Mouse (Mus musculus) stomach, embryonic 16.5 days (tissue): Measurements from ENCODE around the gene Pitpnm2. TPM values are rescaled to one million over a fixed set of nuclear protein-coding genes. Genes with fewer than 3 reads are reported as not detected.
A peak's percentile ranks its signal among the peaks of the same experiment; 100 is the strongest.

ENCODE experiments used
- ATAC-seq: fragments of 200-750 bp; cut with Nextera tagmentation; 2 replicates; pipeline ENCODE4 v1.8.0; 2017; ENCODE audit warnings: moderate number of reproducible peaks, moderate TSS enrichment; ENCODE audit not compliant: insufficient read depth, low FRiP score
- H3K27ac ChIP-seq: fragments of 300-500 bp; sonication (generic); 2 replicates; pipeline ENCODE4 v1.5.1; 2014; ENCODE audit warnings: low read length
- H3K27me3 ChIP-seq: fragments of 300-500 bp; sonication (generic); 2 replicates; pipeline ENCODE4 v1.6.1; 2014; ENCODE audit warnings: low read length, control low read depth, mixed read lengths; ENCODE audit not compliant: control insufficient read depth, insufficient read depth
- H3K36me3 ChIP-seq: fragments of 300-500 bp; sonication (generic); 2 replicates; pipeline ENCODE4 v1.6.1; 2014; ENCODE audit warnings: low read length; ENCODE audit not compliant: control insufficient read depth, insufficient read depth
- H3K4me1 ChIP-seq: fragments of 300-500 bp; sonication (generic); 2 replicates; pipeline ENCODE4 v1.6.1; 2014; ENCODE audit warnings: low read length, control low read depth, mixed read lengths; ENCODE audit not compliant: control insufficient read depth, insufficient read depth
- H3K4me2 ChIP-seq: fragments of 300-500 bp; sonication (generic); 2 replicates; pipeline ENCODE4 v1.6.1; 2014; ENCODE audit warnings: low read depth, low read length, mixed read lengths
- H3K4me3 ChIP-seq: fragments of 300-500 bp; sonication (generic); replicated peaks from 2 replicates; pipeline ENCODE4 v1.5.1; 2014; ENCODE audit warnings: mild to moderate bottlenecking, low read length
- H3K9ac ChIP-seq: fragments of 300-500 bp; sonication (generic); 2 replicates; pipeline ENCODE4 v1.6.1; 2014; ENCODE audit warnings: low read length
- H3K9me3 ChIP-seq: fragments of 300-500 bp; sonication (generic); replicated peaks from 2 replicates; pipeline ENCODE4 v1.6.1; 2016; ENCODE audit warnings: low read length, control low read depth; ENCODE audit not compliant: control insufficient read depth
- WGBS: fragments of 180-500 bp; shearing (Covaris S2); extraction: QIAGEN DNeasy Blood & Tissue Kit; methylation state at CpG from one replicate; pipeline ENCODE4 v1.1.7; 2014; 5-methylcytosine and 5-hydroxymethylcytosine counted together
- polyA plus RNA-seq: library from polyadenylated mRNA; unstranded; fragments of >200 nt; fragmentation: Nextera tagmentation; extraction: Ambion mirVana; gene quantifications from 2 replicates; pipeline ENCODE4 v1.2.1, GENCODE M21; 2015

The Pitpnm2 gene
- polyA plus RNA-seq, 1 experiment from 2014 or later, result 2.4 TPM

DNA sequence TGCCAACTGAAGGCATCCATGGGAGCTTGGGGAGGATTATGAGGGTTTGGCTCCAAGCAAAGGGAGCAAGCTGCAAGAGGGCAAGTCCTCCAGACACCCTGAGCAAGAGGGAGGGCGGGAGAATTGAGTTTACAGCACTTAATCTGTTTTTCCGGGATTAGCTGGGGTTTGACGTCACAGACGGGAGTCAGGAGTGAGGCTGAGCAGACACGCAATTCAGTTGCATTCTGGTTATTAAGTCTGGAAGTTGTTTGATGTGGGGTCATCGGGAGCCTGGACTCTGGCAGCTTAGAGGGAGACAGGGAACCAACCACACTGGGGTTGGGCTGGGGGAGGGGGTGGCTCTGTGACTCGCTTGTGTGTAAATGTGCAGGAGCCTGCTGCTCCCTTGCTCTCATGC is 90.1 kb downstream of the Pitpnm2 start:
- H3K9ac ChIP-seq, result peak overlapping the region; percentile 39; the same call in 1 of the 2 replicates
- no peaks in the 10 kb centered on the region for H3K9me3 ChIP-seq
- no peak overlapping the region for H3K4me3 ChIP-seq
- peaks cover 20% of the 10 kb centered on the region for H3K4me1 ChIP-seq
- no peaks in the 10 kb centered on the region for H3K36me3 ChIP-seq
- peak overlapping the region; percentile 42; the same call in 1 of the 2 replicates for H3K27ac ChIP-seq
- no peaks in the 10 kb centered on the region for H3K27me3 ChIP-seq
- H3K4me2 ChIP-seq, result no peak overlapping the region
- ATAC-seq, result peak; percentile 34; the same call in 1 of the 2 replicates
- 26% methylated on average over 7 of the region's 7 CpGs for whole genome bisulfite sequencing

DNA sequence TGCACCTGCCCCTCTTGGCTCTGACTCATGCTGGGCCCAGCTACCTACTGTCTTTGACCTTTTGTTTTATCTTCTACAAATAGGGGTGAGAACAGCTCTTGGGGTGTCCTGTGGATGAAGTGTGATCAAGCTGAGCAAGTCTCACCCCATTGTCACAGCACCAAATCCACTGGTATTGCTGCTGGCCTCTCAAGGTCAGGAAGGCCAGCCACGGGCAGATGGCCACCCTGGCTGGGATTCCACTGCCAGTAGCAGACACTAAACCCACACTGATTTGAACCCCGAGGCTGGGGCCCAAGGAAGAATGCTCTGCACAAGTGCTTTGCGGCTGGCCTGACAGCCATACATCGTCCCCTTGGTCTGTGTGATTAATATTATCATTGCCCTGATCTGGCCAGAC is 91.3 kb downstream of the Pitpnm2 start:
- ATAC-seq, result no peak
- H3K9ac ChIP-seq, result no peak overlapping the region
- peaks cover 17% of the 10 kb centered on the region for H3K4me1 ChIP-seq
- H3K9me3 ChIP-seq, result no peaks in the 10 kb centered on the region
- no peaks in the 10 kb centered on the region for H3K27me3 ChIP-seq
- no peak overlapping the region for H3K4me2 ChIP-seq
- H3K27ac ChIP-seq, result no peak overlapping the region
- 59% methylated on average over 4 of the region's 4 CpGs for WGBS
- H3K36me3 ChIP-seq, result no peaks in the 10 kb centered on the region
- H3K4me3 ChIP-seq, result no peak overlapping the region

DNA sequence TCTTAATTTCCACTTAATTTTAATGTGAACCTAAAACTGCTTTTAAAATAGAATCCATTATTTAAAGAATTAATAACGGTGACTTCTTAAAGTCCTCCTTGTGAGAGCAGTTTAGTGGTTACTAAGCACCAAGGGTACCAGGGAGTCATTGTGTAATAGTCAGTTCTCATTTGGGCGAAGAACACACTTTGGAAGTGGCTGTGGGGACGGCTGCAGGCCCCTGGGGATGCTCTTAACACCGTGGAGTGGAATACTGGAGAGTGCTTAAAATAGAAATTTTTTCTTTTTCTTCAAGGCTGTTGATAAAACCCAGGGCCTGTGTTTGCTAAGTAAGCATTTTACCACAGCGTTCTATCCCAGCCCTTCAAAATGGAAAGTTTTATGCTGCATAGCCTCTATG is 93.6 kb downstream of the Pitpnm2 start:
- no peak for ATAC-seq
- H3K36me3 ChIP-seq, result no peaks in the 10 kb centered on the region
- H3K4me2 ChIP-seq, result no peak overlapping the region
- no peak overlapping the region for H3K9ac ChIP-seq
- H3K27me3 ChIP-seq, result no peaks in the 10 kb centered on the region
- no peak overlapping the region for H3K27ac ChIP-seq
- no peaks in the 10 kb centered on the region for H3K9me3 ChIP-seq
- 71% methylated on average over 5 of the region's 5 CpGs for WGBS
- peaks cover 9% of the 10 kb centered on the region; the same call in 1 of the 2 replicates for H3K4me1 ChIP-seq
- H3K4me3 ChIP-seq, result no peak overlapping the region

DNA sequence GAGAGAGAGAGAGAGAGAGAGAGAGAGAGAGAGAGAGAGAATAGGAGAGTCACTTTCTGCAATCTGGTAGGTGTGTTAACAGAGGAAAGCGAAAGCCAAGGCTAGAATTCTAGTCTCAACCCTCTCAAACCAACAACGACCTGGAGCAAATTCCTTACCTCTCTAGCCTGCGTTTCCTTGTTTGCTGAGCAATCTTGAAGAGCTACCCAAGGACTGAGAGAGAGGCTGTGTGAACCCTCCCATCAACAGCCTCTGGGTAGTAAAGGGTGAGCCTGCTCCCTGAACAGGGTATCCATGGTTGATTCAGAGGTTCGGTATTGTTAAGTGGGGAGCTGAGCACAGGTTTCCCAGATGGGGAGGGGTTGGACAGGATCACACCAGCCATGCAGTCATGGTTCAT is 96.8 kb downstream of the Pitpnm2 start:
- no peak overlapping the region for H3K4me2 ChIP-seq
- no peaks in the 10 kb centered on the region for H3K27me3 ChIP-seq
- ATAC-seq, result no peak
- no peaks in the 10 kb centered on the region for H3K9me3 ChIP-seq
- H3K27ac ChIP-seq, result no peak overlapping the region
- H3K9ac ChIP-seq, result no peak overlapping the region
- H3K4me1 ChIP-seq, result no peaks in the 10 kb centered on the region
- 65% methylated on average over 4 of the region's 4 CpGs for WGBS
- no peaks in the 10 kb centered on the region for H3K36me3 ChIP-seq
- no peak overlapping the region for H3K4me3 ChIP-seq

DNA sequence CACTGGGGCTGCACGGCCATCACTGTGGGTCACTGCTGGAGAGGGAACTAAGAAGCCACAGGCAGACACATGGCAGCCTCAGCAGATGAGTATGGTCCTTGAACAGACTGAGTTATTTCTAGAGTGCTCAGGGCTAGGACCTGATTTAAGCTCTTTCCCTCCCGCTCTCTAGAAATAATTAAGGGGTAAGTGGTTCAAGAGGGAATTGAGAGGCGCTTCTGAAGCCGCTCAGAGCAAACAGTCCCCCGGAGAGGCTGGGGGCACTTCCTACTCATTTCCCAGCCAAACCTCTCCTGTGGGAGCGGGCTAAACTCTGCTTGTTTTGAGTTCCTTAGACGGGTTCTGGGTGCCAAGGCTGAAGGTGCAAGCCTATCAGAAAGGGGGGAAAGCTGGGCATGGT is 98.7 kb downstream of the Pitpnm2 start:
- Histone ChIP-seq H3K27me3 (no peaks in the 10 kb centered on the region), H3K36me3 (no peaks in the 10 kb centered on the region), H3K9me3 (no peaks in the 10 kb centered on the region), H3K27ac (no peak overlapping the region), H3K4me2 (no peak overlapping the region), H3K4me3 (no peak overlapping the region), H3K9ac (no peak overlapping the region), H3K4me1 (no peaks in the 10 kb centered on the region)
- ATAC-seq, result no peak
- WGBS, result 80% methylated on average over 7 of the region's 7 CpGs

DNA sequence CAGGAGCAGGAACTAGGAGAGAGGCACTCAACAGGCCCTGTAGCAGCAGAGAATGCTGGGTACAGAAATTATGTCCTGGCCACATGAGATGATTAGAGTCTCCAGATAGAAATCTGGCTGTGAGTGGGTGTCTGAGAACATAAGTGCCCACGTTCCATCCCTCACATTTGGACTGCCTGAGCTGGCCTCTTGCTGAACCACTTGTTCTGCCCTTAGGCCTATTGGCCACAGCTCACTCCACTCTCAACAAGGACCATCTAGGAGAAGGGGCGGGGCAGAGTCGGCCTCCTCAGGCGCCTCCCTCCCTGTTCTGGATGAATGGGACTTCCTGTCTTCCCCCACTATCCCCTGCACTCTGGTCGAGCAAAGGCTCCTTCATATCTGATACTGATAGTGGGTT is 100.5 kb downstream of the Pitpnm2 start:
- 53% methylated on average over 5 of the region's 5 CpGs for WGBS
- Histone ChIP-seq H3K4me2 (no peak overlapping the region), H3K9ac (no peak overlapping the region), H3K9me3 (no peaks in the 10 kb centered on the region), H3K4me1 (no peaks in the 10 kb centered on the region), H3K27ac (no peak overlapping the region), H3K4me3 (no peak overlapping the region), H3K36me3 (no peaks in the 10 kb centered on the region), H3K27me3 (no peaks in the 10 kb centered on the region)
- no peak for ATAC-seq

- WGBS, result 63% methylated on average over 7 of the region's 7 CpGs
- H3K27me3 ChIP-seq, result no peaks in the 10 kb centered on the region
- no peak overlapping the region for H3K9ac ChIP-seq
- no peak overlapping the region for H3K27ac ChIP-seq
- no peak overlapping the region for H3K4me2 ChIP-seq
- no peaks in the 10 kb centered on the region for H3K4me1 ChIP-seq
- peaks cover 8% of the 10 kb centered on the region; the same call in 1 of the 2 replicates for H3K36me3 ChIP-seq
- no peak overlapping the region for H3K4me3 ChIP-seq
- H3K9me3 ChIP-seq, result no peaks in the 10 kb centered on the region
- ATAC-seq, result 0 out of 2 replicates have a peak, but pooled peaks have one; percentile 19
Measured at GRCm38 (mm10) chr5:124138066-124138465, 111.5 kb downstream of the Pitpnm2 start.

- Histone ChIP-seq H3K4me2 (no peak overlapping the region), H3K27me3 (no peaks in the 10 kb centered on the region), H3K4me3 (no peak overlapping the region), H3K4me1 (no peaks in the 10 kb centered on the region), H3K36me3 (no peaks in the 10 kb centered on the region), H3K27ac (no peak overlapping the region), H3K9ac (no peak overlapping the region), H3K9me3 (no peaks in the 10 kb centered on the region)
- 88% methylated on average over 5 of the region's 5 CpGs for WGBS
- ATAC-seq, result no peak
Measured at GRCm38 (mm10) chr5:124134261-124134660, 115.3 kb downstream of the Pitpnm2 start.

GRCm38 (mm10) chr5:124125093-124125492 is 124.5 kb downstream of the Pitpnm2 start:
- no peak overlapping the region for H3K9ac ChIP-seq
- no peak overlapping the region for H3K4me2 ChIP-seq
- 78% methylated on average over 11 of the region's 11 CpGs for WGBS
- H3K9me3 ChIP-seq, result no peaks in the 10 kb centered on the region
- ATAC-seq, result no peak
- no peaks in the 10 kb centered on the region for H3K4me1 ChIP-seq
- no peak overlapping the region for H3K4me3 ChIP-seq
- no peak overlapping the region for H3K27ac ChIP-seq
- peaks cover 5% of the 10 kb centered on the region; the same call in 1 of the 2 replicates for H3K36me3 ChIP-seq
- H3K27me3 ChIP-seq, result no peaks in the 10 kb centered on the region

DNA sequence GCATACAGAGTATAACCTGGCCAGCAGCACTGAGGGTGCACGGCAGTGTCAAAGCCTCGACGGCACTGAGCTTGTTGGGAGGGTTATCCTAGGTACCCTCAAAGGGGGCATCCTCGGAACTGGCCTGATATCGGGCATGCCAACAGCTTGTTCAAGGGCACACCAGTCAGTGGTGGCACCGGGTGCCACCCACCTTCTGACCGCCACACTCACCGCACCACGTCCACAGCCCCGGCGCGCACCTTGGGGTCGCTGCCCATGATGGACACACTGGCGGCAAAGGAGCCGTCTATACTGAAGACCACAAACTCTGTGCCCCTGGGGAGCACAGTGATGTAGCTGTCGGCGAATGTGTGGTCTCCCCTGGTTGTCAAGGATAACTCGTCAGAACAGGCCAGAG is 127.2 kb downstream of the Pitpnm2 start:
- Histone ChIP-seq H3K9me3 (no peaks in the 10 kb centered on the region), H3K4me3 (no peak overlapping the region), H3K4me1 (peaks cover 5% of the 10 kb centered on the region), H3K9ac (no peak overlapping the region), H3K27me3 (no peaks in the 10 kb centered on the region), H3K27ac (no peak overlapping the region), H3K4me2 (no peak overlapping the region), H3K36me3 (peaks cover 8% of the 10 kb centered on the region; the same call in 1 of the 2 replicates)
- 86% methylated on average over 18 of the region's 18 CpGs for WGBS
- ATAC-seq, result no peak
